Mouse (Mus musculus): Measurements from ENCODE around the gene Rpl12. TPM values are rescaled to one million over a fixed set of nuclear protein-coding genes. Genes with fewer than 3 reads are reported as not detected.
A peak's percentile ranks its signal among the peaks of the same experiment; 100 is the strongest.

The Rpl12 gene
- polyA plus RNA-seq, 1 experiment: 289 TPM

DNA sequence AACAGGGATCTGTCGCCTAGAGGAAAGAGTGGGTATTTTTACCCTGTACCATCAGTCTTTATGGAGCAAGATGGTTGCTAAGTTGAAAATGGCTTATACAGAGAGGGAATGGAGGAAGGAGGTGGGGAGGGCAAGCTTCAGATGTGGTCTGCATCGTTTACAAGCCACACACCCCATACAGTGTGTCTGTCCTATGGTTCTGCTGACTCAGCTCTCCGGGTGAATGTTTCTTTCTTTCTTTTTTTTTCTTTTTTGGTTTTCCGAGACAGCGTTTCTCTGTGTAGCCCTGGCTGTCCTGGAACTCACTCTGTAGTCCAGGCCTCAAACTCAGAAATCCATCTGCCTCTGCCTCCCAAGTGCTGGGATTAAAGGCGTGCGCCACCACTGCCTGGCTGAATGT is 40.1 kb upstream of the Rpl12 start:
- TF ChIP-seq CTCF (IDR thresholded peaks at IDR 0.05; ENCODE audit: borderline replicate concordance, insufficient read depth, low read depth, low read length) (no peak), POLR2A (IDR thresholded peaks at IDR 0.05; ENCODE audit: borderline replicate concordance, insufficient read depth, low read length) (no peak)
- no peak for DNase-seq
- no peaks in the 10 kb centered on the region for H3K27me3 ChIP-seq (ENCODE audit: control insufficient read depth, insufficient read depth, low read length)
- H3K27ac ChIP-seq (ENCODE audit: insufficient read depth, low read length): no peak overlapping the region
- H3K4me1 ChIP-seq (ENCODE audit: control insufficient read depth, insufficient read depth, low read length): peaks cover 1% of the 10 kb centered on the region; the same call in 1 of the 2 replicates
- no peak overlapping the region for H3K4me3 ChIP-seq (replicated peaks; ENCODE audit: insufficient read depth, low read depth, low read length)
- WGBS: 76% methylated on average over 7 of the region's 7 CpGs

DNA sequence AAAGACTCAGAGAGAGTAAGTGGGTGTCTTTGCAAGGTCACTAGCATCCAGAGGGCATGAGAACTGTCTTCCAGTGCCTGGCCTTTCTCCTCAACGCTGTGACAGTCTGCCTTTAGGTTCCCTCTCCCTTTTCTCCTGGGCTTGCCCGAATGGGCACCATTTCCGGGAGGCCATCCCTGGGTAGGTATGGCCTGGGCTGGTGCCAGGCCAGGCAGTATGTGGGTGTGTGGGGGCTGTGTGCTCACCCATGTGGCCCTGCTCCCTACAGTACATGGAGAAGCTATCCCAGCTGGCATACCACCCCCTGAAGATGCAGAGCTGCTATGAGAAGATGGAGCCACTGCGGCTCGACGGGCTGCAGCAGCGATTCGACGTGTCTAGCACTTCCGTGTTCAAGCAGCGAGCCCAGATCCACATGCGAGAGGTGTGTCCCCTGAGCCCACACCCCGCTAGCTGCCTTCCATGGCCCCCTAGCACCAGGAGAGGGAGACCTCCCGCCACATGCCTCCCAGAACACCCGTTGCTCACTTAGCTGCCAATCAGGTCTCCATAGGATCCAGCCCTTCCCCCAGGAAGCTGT is 39.5 kb upstream of the Rpl12 start:
- Histone ChIP-seq H3K27ac (ENCODE audit: insufficient read depth, low read length) (no peak overlapping the region), H3K27me3 (ENCODE audit: control insufficient read depth, insufficient read depth, low read length) (no peaks in the 10 kb centered on the region), H3K4me1 (ENCODE audit: control insufficient read depth, insufficient read depth, low read length) (peaks cover 8% of the 10 kb centered on the region), H3K4me3 (replicated peaks; ENCODE audit: insufficient read depth, low read depth, low read length) (no peak overlapping the region)
- WGBS: 85% methylated on average over 15 of the region's 15 CpGs
- no peak for TF ChIP-seq CTCF (IDR thresholded peaks at IDR 0.05; ENCODE audit: borderline replicate concordance, insufficient read depth, low read depth, low read length)
- no peak for TF ChIP-seq POLR2A (IDR thresholded peaks at IDR 0.05; ENCODE audit: borderline replicate concordance, insufficient read depth, low read length)
- no peak for DNase-seq

DNA sequence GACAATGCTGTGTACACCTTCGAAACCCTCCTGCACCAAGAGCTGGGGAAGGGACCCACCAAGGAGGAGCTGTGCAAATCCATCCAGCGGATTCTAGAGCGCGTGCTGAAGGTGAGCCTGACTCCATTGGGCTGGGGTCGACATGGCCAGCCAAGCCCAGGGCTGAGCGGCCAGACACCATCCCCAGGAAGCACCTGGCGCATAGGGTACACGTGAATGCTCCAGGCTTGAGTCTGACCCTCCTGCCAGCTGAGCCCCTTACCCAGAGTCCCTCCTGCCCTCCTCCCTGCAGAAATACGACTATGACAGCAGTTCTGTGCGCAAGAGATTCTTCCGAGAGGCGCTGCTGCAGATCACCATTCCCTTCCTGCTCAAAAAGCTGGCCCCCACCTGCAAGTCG is 38.8 kb upstream of the Rpl12 start:
- 86% methylated on average over 13 of the region's 13 CpGs for WGBS
- peaks cover 14% of the 10 kb centered on the region for H3K4me1 ChIP-seq (ENCODE audit: control insufficient read depth, insufficient read depth, low read length)
- no peak for DNase-seq
- H3K4me3 ChIP-seq (replicated peaks; ENCODE audit: insufficient read depth, low read depth, low read length): no peak overlapping the region
- H3K27me3 ChIP-seq (ENCODE audit: control insufficient read depth, insufficient read depth, low read length): no peaks in the 10 kb centered on the region
- TF ChIP-seq POLR2A (IDR thresholded peaks at IDR 0.05; ENCODE audit: borderline replicate concordance, insufficient read depth, low read length): no peak
- TF ChIP-seq CTCF (IDR thresholded peaks at IDR 0.05; ENCODE audit: borderline replicate concordance, insufficient read depth, low read depth, low read length): no peak
- H3K27ac ChIP-seq (ENCODE audit: insufficient read depth, low read length): no peak overlapping the region

DNA sequence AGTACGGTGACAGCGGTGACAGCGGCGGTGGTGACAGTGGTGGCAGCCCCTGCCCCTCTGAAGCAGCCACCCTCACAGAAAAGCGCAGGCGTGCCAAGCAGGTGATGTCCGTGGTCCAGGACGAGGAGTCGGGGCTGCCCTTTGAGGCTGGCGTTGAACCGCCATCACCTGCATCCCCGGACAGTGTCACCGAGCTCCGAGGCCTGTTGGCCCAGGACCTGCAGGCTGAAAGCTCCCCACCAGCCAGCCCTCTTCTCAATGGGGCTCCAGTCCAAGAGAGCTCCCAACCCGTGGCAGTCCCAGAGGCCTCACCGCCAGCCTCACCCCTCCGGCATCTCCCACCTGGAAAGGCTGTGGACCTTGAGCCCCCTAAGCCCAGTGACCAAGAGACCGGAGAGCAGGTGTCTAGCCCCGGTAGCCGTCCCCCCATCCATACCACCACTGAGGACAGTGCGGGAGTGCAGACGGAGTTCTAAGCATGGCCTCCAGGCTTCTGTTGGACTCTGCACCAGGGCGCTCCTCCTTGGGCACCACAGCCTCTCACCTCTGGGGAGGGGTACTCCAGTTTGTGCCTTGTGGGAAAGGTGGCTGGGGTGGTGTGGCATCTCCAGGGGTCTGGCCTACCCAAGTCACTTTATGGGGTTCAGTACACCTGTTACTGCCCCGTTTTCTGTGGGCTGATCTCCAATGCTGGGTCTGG is 37.7 kb upstream of the Rpl12 start:
- WGBS: 89% methylated on average over 24 of the region's 24 CpGs
- no peak for TF ChIP-seq POLR2A (IDR thresholded peaks at IDR 0.05; ENCODE audit: borderline replicate concordance, insufficient read depth, low read length)
- H3K4me3 ChIP-seq (replicated peaks; ENCODE audit: insufficient read depth, low read depth, low read length): no peak overlapping the region
- H3K27me3 ChIP-seq (ENCODE audit: control insufficient read depth, insufficient read depth, low read length): no peaks in the 10 kb centered on the region
- no peak for DNase-seq
- H3K27ac ChIP-seq (ENCODE audit: insufficient read depth, low read length): no peak overlapping the region
- H3K4me1 ChIP-seq (ENCODE audit: control insufficient read depth, insufficient read depth, low read length): peaks cover 14% of the 10 kb centered on the region

DNA sequence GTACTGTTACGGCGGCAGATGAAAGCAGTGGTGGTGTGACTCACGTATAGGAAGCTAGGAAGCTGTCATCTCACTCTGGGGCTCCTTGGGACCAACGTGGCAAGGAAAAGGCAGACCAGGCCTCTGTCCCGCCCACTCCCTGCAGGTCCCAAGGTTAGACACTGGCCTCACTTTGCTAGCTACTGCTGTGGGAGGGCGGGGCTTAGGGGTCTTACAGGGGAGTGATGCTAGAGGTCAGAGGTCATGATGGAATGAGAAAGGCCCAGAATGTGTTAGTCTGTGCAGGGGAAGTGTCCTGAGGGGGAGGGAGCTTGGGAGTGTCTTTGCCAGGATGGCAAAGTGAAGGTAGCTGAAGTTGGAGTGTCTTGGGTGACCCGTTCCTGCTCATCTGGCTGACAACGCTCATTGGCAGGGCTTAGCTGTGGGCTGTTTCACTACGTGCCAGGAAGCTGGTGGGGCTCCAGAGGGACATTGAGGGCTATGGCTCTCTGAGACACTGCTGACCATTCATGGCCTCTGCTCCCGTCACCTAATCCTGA is 37.0 kb upstream of the Rpl12 start:
- no peaks in the 10 kb centered on the region for H3K27me3 ChIP-seq (ENCODE audit: control insufficient read depth, insufficient read depth, low read length)
- no peak overlapping the region for H3K27ac ChIP-seq (ENCODE audit: insufficient read depth, low read length)
- DNase-seq: no peak
- 64% methylated on average over 10 of the region's 10 CpGs for WGBS
- peaks cover 14% of the 10 kb centered on the region for H3K4me1 ChIP-seq (ENCODE audit: control insufficient read depth, insufficient read depth, low read length)
- no peak for TF ChIP-seq POLR2A (IDR thresholded peaks at IDR 0.05; ENCODE audit: borderline replicate concordance, insufficient read depth, low read length)
- TF ChIP-seq CTCF (IDR thresholded peaks at IDR 0.05; ENCODE audit: borderline replicate concordance, insufficient read depth, low read depth, low read length): no peak
- no peak overlapping the region for H3K4me3 ChIP-seq (replicated peaks; ENCODE audit: insufficient read depth, low read depth, low read length)

DNA sequence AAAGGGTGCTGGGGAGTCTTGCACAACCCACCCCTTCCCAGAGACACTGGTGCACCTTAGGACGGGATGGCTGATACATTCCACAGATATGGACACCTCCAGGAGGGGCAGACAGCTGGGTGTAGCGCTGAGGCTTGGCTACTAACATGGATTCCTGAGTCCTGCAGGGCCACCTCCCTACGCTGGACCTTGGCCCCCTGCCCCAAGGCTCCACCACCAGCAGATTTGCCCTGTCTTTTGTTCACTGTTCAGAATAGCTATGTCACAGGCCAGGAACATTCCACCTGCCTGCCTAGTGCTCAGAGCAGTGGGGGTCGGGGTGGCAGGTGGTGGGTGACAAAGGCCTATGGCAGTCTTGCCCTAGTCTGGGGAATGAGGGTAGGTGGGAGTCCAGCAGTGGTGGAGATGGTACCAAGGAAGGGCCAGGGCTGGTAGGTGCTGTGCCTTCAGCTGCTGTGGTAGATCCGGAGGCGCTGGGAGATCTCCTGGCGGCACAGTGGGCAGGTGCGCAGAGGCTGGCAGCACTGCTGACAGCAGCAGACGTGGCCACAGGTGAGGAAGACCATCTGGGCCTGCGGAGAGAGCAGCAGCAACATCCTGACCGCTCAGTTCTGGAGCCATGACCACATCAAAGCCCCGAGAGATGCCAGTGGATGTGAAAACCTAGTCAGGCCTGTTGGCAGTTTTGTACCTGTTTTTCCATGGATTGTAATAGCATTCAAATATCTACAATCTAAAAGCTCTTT is 34.9 kb upstream of the Rpl12 start:
- peaks cover 14% of the 10 kb centered on the region for H3K4me1 ChIP-seq (ENCODE audit: control insufficient read depth, insufficient read depth, low read length)
- H3K27ac ChIP-seq (ENCODE audit: insufficient read depth, low read length): peak overlapping the region; percentile 18; the same call in 1 of the 2 replicates
- no peak for TF ChIP-seq CTCF (IDR thresholded peaks at IDR 0.05; ENCODE audit: borderline replicate concordance, insufficient read depth, low read depth, low read length)
- TF ChIP-seq POLR2A (IDR thresholded peaks at IDR 0.05; ENCODE audit: borderline replicate concordance, insufficient read depth, low read length): no peak
- peak; percentile 34 to 50 for DNase-seq
- H3K27me3 ChIP-seq (ENCODE audit: control insufficient read depth, insufficient read depth, low read length): no peaks in the 10 kb centered on the region
- H3K4me3 ChIP-seq (replicated peaks; ENCODE audit: insufficient read depth, low read depth, low read length): no peak overlapping the region
- WGBS: 36% methylated on average over 12 of the region's 12 CpGs

DNA sequence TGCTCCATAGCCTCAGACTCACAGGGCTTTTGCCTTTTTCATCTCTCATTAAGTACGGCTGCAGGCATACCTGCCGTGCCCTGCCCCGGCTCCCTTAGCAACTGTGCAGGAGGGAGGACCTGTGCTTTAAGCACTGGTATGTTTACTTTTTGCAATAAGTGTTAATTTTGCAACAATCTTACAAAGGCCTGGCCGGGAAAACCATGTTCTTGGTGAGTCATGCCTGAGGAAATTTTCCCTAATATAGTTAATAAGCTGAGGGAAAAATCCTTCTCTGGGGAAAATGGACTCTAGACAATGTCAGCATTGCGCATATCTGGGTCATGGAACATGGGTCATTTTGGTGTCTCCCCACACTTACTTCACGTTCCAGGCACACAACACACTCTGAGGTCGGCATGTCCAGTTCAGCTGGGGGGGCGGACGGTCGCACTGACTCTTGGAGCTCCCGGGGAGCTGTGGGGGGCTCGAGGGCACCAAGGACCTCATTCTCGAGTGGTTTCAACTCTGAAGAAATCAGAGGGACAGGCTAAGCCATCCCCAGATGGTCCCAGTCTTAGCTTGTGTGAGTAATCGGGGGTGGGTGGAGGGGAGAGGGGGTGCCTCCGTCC is 33.6 kb upstream of the Rpl12 start:
- 80% methylated on average over 15 of the region's 15 CpGs for WGBS
- peaks cover 14% of the 10 kb centered on the region for H3K4me1 ChIP-seq (ENCODE audit: control insufficient read depth, insufficient read depth, low read length)
- no peaks in the 10 kb centered on the region for H3K27me3 ChIP-seq (ENCODE audit: control insufficient read depth, insufficient read depth, low read length)
- H3K27ac ChIP-seq (ENCODE audit: insufficient read depth, low read length): no peak overlapping the region
- no peak for TF ChIP-seq CTCF (IDR thresholded peaks at IDR 0.05; ENCODE audit: borderline replicate concordance, insufficient read depth, low read depth, low read length)
- no peak for TF ChIP-seq POLR2A (IDR thresholded peaks at IDR 0.05; ENCODE audit: borderline replicate concordance, insufficient read depth, low read length)
- DNase-seq: no peak
- no peak overlapping the region for H3K4me3 ChIP-seq (replicated peaks; ENCODE audit: insufficient read depth, low read depth, low read length)
